Mouse (Mus musculus) central nervous system, embryonic 11.5 days (tissue): ENCODE results near the gene Tnnt1. TPM values are rescaled to one million over a fixed set of nuclear protein-coding genes. Genes with fewer than 3 reads are reported as not detected.

Experiments
- polyA plus RNA-seq: library from polyadenylated mRNA; depleted of rRNA; stranded (reverse); fragments of >200 nt; gene quantifications from 2 replicates; pipeline ENCODE4 v1.2.3, GENCODE M21; 2012; rRNA removed

The Tnnt1 gene
- 19.4 and 82.3 TPM in 2 replicates for polyA plus RNA-seq

DNA sequence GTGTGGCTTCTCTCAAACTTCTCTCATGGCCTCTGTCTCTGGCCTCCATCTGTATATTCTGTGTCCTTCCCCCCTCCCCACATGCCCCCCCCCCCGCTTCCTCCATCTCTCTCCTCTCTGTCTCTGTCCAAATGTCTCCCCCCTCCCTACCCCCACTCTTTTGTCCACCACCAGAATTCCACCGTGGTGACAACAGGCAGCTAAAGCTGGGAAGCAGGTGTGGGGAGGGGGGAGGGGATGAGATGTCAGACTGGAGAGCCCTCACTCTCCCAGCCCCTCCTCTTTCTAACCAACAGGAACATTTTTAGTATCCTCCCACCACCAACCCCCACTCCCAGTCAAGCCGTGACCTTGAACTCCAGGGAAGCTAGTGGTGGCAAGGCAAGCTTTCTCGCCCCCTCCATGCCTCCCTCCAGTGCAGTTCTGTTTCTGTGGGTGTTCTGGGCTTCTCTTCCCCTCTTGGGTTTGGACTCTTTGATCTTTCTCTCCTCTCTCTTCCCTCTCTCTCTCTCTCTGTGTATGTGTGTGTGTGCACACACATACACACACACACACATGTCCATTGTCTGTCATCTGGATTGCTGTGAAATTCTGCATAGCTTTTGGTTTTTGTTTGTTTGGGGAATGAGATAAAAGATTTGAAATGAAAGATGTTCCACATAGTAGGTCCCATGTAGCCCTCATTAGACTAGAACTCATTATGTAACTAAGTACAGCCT is at the start of gene Tnnt1:
Gene Tnnt1 (minus strand): TSS at position 51 of the 719 bp plus-strand sequence.

DNA sequence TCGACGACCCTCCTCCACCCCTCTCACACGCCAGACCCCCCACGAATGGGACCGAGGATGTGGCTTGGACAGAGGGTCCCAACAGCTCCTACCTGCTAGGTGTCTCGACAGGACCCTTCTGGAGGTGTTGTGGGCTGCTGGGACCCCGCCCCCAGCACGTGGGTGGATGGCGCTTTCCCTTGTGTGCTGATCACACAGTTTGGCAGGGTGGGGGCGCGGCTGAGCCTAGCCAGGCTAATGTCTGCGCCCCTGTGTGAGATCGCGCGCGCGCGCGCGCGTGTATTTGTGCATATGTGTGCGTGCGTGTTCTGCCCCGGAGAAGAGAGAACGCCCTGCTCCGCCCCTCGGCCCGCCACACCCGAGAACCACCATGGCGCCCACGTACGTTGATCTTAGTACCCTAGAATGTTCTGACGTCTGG is 31.0 kb upstream of the Tnnt1 start, which contains the start of gene Syt5:
Gene Syt5 (minus strand): TSS at position 321 of the 421 bp plus-strand sequence.

DNA sequence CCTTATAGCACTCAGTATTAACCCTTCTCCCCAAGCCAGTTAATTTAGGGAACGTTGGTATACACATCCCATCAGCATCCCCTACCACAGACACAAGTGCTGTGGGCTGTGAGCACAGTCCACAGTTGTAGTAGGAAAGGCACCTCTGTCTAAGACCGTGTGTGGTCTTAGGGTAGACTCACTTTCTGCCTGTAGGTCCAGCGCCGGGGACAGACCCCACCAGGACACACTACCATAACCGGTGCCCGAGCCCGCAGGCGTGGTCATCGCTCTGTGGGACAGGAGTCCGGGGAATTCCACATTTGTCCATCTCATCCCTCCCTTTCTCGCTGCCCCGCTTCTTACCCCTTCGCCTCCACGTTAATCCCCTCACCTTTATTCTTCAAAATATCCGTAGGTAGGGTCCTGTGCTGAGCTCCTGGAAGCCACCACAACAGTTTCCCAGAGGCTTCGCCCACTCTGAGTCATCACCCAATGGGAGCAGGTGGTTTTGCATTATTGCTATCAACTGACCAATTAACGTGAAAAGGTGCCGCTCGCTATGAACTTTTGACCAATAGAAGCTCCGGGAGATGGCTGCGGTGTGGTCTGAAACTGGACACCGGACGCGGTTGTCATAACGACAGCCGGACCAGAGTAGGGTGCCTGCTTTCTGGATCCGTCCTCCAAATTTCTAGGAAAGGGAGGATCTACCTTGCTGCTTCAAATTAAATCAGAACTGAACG is 16.0 kb upstream of the Tnnt1 start, which contains the start of gene Dnaaf3:
Gene Dnaaf3 (minus strand): TSS at position 449 of the 725 bp plus-strand sequence.

GRCm38 (mm10) chr7:4524212-4524922 is 8.2 kb upstream of the Tnnt1 start, which contains the start of gene Tnni3:
Gene Tnni3 (minus strand): TSS chr7:4524229.

DNA sequence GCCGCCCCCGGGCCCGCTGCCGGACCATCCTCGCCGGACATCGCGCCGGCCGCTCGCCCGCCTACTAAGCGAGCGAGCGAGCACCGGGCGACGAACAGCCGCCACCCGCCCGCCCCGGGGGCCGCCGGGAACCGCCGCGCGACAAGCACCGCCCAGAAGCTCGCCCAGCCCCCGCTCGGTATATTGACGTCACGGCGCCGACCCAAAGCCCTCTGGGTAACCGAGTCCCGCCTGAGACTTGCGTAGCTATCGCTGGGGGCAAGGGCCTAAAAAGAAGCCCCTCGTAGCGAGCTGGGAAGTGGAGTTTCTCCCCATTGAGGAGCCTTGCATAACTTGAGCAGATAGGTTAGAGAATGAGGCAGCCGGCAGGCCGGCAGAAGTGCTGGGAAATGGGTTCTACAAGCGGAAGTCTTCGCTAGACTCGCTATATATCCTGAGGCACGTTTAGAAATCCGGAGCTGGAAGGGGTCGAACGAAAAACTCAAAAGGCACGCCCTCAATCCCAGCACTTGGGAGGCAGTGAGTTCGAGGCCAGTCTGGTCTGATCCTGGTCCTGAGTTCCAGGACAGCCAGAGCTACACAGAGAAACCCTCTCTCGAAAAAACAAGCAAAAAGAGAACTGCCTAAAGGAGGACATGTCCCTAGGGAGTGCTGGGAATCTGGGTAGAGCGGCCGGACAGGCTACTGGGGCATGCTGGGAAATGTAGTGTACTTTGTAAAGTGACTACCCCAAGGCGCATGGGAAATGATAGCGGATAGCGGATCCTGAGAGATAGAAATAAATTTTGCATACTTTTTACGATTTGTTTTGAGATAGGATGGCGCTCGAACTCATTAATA is 14.4 kb downstream of the Tnnt1 start, which contains the start of gene Ppp1r12c:
Gene Ppp1r12c (minus strand): TSS at position 123 of the 840 bp plus-strand sequence.

GRCm38 (mm10) chr7:4460576-4461434 is 55.4 kb downstream of the Tnnt1 start, which contains the start of gene Eps8l1:
Gene Eps8l1 (plus strand): TSS chr7:4460674.

Other genes starting within 250 kb of the Tnnt1 start
- gene Ncr1, start 178.7 kb downstream of the Tnnt1 start, polyA plus RNA-seq = not detected in 2 replicates
- gene Gp6, start 118.6 kb downstream of the Tnnt1 start, polyA plus RNA-seq = 0.22 and 0.39 TPM in 2 replicates
- 26.7 and 28.3 TPM in 2 replicates for gene Rdh13, start 70.7 kb downstream of the Tnnt1 start, polyA plus RNA-seq
- 1.7 and 4.5 TPM in 2 replicates for gene Eps8l1, start 55.7 kb downstream of the Tnnt1 start, polyA plus RNA-seq
- gene Ppp1r12c, start 14.7 kb downstream of the Tnnt1 start, polyA plus RNA-seq = 92.1 and 120 TPM in 2 replicates
- 28.7 and 43.3 TPM in 2 replicates for gene Tnni3, start 7.8 kb upstream of the Tnnt1 start, polyA plus RNA-seq
- gene Dnaaf3, start 16.1 kb upstream of the Tnnt1 start, polyA plus RNA-seq = 6.1 and 6.7 TPM in 2 replicates
- gene Syt5, start 31.2 kb upstream of the Tnnt1 start, polyA plus RNA-seq = 11.1 and 11.5 TPM in 2 replicates
- gene Ptprh, start 87.7 kb upstream of the Tnnt1 start, polyA plus RNA-seq = 0.14 and 0.18 TPM in 2 replicates
- gene Tmem86b, start 115.0 kb upstream of the Tnnt1 start, polyA plus RNA-seq = 25.3 and 29.9 TPM in 2 replicates
- 80.4 and 91.8 TPM in 2 replicates for gene Ppp6r1, start 142.6 kb upstream of the Tnnt1 start, polyA plus RNA-seq
- 57.7 and 58.5 TPM in 2 replicates for gene Hspbp1, start 168.7 kb upstream of the Tnnt1 start, polyA plus RNA-seq
- gene Brsk1, start 174.2 kb upstream of the Tnnt1 start, polyA plus RNA-seq = 43.1 and 53.5 TPM in 2 replicates
- 0.12 TPM in 1 of 2 replicates, not detected in the other for gene Tmem150b, start 208.9 kb upstream of the Tnnt1 start, polyA plus RNA-seq
- gene Kmt5c, start 223.7 kb upstream of the Tnnt1 start, polyA plus RNA-seq = 164 and 180 TPM in 2 replicates
- gene Cox6b2, start 236.7 kb upstream of the Tnnt1 start, polyA plus RNA-seq = 73.2 and 102 TPM in 2 replicates